Mouse (Mus musculus): ENCODE measurements around the gene Reep6.

DNA sequence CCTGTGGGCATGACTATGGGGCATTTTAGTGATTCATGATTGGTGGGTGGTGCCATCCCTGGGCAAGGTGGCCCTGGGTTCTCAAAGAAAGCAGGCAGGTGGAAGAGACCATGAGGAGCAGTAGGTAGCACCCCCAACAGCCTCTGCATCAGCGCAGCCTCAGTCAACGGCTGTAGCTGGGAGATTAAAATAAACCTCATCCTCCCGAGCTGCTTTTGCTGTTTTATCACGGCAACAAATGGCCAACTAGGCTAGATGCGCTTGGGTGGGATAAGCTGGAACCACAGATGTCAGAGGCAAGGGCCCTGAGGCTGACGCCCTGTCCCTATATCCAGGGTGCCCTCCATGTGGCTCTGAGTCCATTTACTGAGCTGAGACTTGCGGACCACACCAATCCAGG lies 55.0 kb downstream of the Reep6 start:
- TF ChIP-seq CTCF (conservative IDR thresholded peaks at IDR 0.05; ENCODE audit: insufficient read depth, insufficient read length, low read depth, low read length) (no peak), POLR2A (IDR thresholded peaks at IDR 0.05; ENCODE audit: low read depth, low read length) (no peak)
